Mouse (Mus musculus): Measurements from ENCODE around the gene Htr2a.

Htr2a gene

DNA sequence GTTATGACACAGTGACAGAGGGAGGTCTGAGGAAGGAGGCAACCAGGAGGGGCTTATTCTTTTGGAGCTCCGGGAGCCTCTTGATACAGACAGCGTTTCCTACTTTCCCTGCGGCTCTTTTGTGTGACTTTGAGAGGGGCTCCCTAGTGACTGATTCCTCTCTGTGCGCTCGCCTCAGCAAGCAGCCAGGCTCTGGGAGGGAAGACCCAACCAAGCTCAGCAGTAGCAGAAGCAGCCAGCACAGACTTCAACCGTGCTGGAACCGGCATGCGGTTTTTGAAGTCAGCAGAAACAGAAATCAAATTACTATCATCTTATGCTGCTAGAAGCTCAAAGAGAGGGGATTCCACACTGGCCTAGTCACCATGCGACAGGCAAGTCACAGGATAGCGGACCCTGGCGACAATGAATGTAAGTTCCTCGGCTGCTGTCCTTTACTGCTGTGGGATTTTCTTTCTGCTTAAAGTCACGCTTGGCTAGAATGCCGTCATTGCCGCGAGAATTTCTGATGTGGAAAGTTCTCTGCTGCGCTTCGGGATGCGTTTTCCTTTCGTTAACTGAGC lies at the start of gene Htr2a:
Gene Htr2a, plus strand, starts transcription at position 22 of the 563 bp plus-strand sequence.
- DNase-seq (ENCODE audit: low spot score in 2 of 2), result no peak

DNA sequence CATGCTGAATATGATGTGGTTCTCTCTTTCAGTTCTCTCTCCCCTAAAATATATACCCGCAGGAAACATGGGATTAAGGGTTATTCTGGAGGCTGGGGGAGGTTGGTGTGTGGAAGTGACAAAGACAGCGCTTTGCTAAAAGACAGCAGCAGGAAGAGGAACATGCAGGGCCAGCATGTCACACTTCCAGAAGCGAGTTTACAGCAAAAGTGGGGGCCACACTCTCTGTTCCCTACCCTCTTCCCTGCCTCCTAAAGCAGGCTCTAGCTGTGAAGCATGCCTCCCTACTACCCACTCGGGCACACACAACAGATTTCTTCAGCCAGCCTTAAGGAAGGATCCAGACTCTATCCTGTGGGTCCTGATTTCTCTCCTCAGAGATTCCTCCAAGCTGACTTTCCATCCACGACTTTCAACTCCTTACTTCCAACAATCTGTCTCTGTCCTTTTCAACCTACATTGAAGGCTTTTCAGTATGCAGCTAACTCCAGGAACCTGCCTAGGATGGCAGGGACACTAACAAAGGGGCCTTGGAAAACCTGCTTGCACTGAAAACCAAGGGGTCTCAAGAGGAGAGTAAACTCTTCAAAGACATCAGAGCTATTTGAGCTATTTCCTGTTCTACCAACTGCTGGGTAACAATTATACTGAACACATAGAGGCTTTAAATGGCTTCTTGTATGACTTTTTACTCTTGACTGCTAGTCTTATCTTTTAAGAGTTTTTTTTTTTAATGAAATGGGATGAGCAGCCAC lies 39.1 kb upstream of the Htr2a start:
- no peak for DNase-seq (ENCODE audit: low spot score in 2 of 2)

DNA sequence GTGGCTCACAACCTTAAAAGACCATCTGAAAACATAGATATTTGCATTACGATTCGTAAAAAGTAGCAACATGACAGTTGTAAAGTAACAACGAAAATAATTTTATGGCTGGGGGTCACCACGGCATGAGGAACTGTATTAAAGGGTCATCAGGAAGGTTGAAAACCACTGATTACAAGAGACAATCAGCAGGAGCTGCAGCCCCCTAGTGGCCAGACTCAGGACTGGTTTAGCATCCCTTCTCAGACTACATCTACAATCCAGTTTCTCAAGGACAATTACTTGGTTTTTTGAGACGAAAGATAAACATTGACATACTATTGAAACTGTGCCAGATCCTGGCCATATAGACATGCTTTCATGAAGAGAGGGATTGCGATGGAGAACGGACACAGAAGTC lies 38.1 kb upstream of the Htr2a start:
- DNase-seq (ENCODE audit: low spot score in 2 of 2), result peak in 1 of 2 experiments; percentile 9

DNA sequence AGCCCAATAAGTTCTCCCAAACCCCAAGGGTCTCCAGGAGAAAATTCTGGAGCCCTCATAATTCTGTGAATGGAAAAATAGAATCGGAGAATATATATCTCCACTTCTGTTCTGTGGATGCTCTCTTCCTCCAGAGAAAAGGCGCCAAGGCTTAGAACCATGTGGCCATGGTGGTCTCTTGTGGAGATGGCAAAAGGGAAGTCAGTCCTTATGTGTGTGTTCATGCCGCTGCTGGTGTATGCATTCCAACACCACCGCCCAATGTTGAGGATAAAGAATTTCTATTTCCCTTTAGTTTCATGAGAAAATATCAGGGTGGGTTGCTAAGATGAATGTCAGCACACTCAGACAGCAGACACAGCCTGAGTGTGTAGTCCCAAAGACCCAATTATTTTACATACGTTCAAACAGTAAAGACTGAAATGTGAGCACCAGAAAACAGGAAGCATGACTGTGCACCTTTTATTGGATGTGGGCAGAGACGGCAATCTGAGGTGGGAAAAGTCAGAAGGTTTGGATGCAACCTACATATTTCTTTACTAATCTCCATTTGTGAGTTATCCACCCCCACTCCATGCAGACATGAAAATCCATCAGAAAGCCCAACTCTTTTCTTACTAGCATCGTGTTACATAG lies 37.4 kb upstream of the Htr2a start:
- no peak for DNase-seq (ENCODE audit: low spot score in 2 of 2)

DNA sequence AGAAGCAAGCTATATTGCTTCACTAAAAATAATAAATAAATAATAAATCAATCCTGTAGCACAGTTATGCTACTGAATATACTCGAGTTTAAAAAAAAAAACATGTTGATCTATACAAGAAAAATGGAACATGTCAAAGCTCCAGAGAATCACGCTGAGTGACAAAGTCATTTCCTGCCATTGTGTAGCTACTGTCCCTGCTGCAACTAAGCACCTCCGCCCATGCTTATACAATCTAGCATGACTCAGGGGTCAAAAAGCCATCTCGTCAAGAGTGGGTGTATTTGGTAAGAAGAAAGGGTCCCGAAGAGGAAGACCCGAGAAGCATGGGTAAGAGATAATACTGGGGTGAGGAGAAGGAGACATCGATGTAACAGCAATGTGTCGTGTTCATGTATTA lies 29.3 kb upstream of the Htr2a start:
- DNase-seq (ENCODE audit: low spot score in 2 of 2), result no peak

DNA sequence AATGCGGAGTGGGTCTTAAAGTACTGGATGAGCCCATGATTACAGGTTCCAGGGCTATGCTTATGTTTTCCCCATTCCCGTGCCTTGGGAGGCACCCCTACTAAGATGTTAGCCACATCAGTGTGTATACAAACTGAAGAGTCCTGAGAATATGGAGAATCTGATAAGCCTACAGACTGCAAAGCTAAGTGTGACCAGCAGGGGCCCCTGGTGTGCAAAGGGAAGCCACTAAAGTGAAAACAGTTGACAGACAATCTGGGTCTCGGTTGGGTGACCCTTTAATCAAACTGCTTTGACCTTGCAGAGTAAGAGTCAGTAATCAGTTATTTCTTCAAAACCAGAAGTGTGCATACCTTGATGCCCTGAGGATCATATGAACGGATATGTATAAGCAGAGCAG lies 21.8 kb upstream of the Htr2a start:
- DNase-seq (ENCODE audit: low spot score in 2 of 2), result peak in 1 of 2 experiments; percentile 4

DNA sequence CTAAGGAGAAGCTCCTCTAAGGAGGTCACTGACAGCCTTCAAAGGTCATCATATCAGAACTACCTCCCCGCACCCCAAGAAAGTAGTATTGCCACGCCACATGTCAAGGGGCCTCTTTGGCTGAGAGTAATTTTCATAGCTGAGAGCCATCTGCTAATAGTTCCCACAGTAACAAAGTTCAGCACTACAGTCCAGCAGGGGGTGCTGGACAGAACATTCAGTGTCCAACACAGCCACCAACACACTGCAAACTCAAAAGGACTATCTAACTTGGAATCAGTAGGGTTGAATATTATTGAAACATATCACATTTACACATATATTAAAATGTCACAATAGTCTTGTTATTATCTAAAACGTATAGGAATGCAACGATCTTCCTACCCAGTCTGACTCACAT lies 2.6 kb upstream of the Htr2a start:
- no peak for DNase-seq (ENCODE audit: low spot score in 2 of 2)

DNA sequence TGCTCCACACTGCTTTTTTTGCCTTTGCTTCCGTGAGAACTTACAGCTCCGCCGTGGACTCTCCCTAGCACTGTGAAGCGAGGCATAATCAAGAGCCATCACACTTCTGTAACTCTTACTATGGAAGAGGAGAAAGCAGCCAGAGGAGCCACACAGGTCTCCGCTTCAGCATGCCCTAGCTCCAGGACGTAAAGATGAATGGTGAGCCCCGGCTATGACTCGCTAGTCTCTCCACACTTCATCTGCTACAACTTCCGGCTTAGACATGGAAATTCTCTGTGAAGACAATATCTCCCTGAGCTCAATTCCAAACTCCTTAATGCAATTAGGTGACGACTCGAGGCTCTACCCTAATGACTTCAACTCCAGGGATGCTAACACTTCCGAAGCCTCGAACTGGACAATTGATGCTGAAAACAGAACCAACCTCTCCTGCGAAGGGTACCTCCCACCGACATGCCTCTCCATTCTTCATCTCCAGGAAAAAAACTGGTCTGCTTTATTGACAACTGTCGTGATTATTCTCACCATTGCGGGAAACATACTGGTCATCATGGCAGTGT lies 1.1 kb downstream of the Htr2a start:
- no peak for DNase-seq (ENCODE audit: low spot score in 2 of 2)

DNA sequence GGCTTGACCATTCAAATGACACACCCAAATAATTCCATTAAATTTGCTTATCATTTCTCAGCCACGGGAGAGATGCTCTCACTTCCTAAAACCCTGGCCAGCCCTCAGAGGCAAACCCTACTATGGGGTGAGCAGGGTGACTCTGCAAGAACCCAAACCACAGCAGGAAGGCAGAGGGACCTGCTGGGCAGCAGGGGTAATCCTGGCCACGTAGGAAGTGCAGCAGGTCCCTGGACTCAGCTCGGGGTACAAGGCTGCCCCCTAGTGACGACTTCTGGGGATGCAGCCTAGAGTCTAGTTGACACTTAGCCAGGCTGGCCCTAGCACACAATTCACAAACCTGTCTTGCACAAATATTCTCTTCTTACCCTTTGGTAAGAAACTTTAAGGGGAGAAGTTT lies 2.7 kb downstream of the Htr2a start:
- peak; percentile 75 to 78 for DNase-seq (ENCODE audit: low spot score in 2 of 2)

DNA sequence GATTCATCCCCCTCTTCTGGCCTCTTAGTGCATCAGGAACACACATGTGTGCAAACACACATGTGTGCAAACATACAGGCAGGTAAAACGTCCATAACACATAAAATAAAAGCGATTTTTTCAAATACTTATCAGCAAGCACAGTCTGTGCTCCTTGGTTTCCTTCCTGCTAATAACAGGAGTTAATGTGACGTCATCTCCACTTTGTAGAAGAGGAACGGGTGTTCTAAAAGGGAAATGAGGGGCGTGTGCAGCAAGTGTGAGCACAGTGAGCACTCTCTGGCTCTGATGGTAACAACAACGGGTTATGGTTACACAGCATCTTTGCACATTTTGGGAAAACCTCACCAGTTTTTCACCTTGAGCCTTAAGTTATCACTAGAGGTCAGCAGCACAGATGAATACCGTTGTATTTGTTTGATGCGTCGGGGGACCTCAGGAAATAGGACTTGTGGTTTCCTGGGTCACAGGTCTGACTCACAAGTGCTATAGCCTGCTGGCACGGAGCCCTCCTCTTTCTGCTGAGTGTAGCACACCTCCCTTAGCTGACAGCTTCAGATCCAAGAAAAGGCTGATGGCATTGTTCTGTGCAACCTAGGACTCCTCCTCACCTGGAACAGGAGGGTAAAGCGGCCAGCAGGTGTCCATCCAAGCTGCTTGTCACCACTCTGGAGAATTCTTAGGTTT lies 5.6 kb downstream of the Htr2a start:
- peak; percentile 63 to 76 for DNase-seq (ENCODE audit: low spot score in 2 of 2)

DNA sequence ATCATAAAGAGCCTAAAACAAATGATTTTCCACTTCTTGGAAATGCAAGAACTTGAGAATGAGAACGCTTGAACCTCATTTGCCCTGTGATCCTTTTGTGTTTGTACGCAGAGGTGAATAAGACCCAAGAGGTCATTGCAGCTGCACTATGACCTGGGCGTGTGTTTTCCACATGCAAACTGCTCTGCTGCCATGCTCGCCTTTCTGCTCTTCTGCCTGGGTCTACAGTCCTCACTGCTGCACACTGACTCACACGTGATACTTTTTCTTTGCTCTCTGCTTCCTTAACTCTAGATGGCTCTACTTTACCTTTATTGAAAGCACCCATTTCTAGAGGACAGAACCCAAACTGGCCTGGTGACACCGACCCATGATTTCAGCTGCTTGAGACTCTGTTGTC lies 9.4 kb downstream of the Htr2a start:
- no peak for DNase-seq (ENCODE audit: low spot score in 2 of 2)

DNA sequence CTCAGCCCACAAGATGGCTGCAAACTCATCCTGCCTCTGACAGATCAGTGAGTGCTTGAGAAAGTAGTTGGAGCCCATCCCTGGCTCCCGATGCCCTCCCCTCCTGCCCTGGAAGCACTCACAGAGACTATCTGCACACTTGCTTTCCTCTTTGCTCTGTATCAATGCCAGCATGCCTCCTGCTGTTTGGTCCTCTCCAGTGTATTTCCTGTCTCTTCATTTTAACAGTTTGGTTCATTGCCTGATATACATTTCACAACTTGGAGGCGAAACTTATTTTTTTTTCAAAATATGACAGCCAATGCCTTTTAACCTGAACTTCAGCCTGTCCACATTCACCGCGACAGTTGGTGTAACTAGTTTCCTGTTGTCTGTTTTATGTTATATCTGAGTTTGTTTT lies 11.0 kb downstream of the Htr2a start:
- no peak for DNase-seq (ENCODE audit: low spot score in 2 of 2)

DNA sequence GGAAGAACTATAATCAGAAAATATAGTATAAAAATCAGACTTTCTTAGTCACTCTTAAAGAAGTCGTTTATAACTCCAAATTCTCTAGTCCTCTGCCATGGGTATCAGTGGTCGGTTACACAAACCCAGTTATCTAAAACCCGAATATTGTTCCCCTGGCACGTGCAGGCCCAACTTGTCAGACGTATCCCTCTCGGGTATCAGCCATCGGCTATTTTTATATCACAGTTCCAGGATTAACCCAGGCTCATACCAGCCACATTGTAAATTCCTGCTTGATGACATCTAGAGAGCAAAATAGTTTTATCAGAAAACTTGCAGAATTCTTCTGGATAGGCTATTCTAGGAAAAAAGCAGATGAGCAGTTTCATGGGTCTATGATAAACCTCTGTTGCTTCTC lies 16.6 kb downstream of the Htr2a start:
- DNase-seq (ENCODE audit: low spot score in 2 of 2), result no peak

DNA sequence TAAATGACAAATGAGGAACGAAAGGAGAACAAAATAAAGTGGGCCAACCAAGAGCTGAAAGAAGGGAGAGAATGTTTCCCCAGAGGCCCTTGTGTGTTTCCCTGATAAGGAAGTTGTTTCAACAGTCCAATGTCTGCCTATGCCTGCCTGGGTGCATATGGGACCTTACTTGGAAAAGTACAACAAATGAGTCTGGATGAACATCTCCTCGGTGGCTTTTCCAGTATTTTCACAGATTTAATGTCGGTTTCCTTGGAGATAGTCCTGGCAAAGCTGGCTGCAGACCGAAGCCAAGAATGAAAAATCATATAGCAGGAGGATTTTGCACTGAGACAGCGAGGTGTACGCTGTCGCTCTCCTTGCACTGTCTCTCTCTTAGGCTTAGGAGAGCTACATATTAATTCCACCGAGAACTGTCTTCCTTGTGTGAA lies 18.8 kb downstream of the Htr2a start:
- DNase-seq (ENCODE audit: low spot score in 2 of 2), result no peak

DNA sequence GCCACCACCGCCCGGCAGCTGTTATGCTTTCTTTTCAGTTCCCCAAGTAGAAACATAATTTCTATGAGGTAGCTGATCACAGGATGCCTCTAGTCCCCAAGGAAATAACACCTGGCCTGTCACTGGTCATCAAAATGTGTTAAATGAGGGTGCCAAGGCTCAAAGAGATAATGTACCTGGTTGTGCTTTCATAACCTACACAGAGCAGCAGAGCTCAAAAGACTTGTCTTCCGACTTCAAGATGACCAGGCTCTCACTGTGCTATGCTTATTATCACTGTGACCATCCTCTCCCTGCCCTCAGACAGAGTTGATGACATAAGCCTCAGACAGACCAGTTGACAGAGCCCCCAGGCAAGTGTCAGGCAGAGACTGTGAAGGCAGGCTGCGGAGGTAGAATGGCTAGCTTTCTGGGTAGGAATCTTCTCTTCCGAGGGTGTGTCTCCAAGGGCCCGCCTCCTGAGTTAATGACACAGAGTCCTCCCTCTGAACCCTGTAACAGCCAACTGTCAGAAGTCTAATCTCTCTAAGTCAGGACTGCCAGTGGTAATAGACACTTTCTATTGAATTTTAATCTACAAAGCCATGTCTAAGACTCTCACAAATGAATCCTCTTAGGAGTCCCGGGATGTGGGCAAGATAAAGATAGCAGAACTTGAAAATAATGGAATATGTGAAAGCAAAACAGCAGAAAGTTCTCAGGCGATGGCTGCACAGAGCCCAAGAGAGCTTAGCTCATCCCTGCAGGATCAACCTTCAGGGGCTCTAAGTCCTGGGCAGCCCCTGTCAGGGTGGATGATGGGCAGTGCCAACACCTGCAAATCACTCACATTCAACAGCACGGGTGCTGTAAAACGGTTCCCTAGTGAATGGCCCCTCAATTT lies 31.7 kb downstream of the Htr2a start:
- no peak for DNase-seq (ENCODE audit: low spot score in 2 of 2)

DNA sequence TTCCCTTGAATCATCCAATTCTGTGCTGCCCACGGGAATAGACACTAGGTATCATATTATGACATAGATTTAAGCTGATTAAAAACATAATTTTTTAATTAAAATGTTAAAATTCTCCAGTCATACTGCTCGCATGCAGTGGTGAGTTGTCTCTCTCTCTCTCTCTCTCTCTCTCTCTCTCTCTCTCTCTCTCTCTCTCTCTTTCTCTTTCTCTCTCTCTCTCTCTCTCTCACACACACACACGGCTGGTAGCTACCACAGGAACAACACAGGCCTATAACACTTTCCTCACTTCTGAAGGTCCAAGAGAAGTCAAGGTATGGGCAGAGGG lies 32.3 kb downstream of the Htr2a start:
- no peak for DNase-seq (ENCODE audit: low spot score in 2 of 2)

DNA sequence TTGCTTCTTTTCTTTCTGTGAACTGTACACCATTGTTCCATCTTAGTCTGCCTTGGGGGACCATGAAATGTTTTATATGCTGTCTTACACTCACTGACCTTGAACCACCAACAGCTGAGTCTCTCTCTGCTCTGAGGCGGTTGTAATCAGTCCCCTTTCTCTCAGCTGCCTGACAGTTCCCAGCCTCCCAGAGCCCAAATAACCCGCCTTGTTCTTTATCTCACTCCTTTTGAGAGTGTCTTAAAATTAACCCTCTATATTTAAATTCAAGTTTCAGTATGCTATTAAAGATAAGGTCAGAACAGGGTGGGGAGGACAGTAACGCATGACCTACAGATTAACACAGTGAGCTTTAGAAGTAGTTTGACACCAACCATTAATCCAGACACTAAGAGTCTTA lies 32.9 kb downstream of the Htr2a start:
- no peak for DNase-seq (ENCODE audit: low spot score in 2 of 2)

DNA sequence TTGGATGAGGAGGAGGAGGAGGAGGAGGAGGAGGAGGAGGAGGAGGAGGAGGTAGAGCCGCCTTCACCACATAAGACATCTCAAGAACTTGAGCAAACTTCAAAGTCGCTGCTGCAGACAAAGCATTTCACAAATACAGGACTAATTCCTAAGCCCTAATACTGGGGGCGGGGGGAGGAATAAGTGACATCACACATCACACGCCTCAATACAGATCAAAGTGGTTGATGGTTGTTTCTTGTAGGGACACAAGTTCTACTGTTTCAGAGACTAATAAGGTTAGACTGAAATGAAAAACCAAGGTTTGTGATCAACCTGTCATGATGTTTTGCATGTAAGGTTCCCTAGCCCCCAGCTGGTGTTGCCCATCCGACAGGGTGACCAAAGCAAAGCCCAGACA lies 39.2 kb downstream of the Htr2a start:
- DNase-seq (ENCODE audit: low spot score in 2 of 2), result no peak

DNA sequence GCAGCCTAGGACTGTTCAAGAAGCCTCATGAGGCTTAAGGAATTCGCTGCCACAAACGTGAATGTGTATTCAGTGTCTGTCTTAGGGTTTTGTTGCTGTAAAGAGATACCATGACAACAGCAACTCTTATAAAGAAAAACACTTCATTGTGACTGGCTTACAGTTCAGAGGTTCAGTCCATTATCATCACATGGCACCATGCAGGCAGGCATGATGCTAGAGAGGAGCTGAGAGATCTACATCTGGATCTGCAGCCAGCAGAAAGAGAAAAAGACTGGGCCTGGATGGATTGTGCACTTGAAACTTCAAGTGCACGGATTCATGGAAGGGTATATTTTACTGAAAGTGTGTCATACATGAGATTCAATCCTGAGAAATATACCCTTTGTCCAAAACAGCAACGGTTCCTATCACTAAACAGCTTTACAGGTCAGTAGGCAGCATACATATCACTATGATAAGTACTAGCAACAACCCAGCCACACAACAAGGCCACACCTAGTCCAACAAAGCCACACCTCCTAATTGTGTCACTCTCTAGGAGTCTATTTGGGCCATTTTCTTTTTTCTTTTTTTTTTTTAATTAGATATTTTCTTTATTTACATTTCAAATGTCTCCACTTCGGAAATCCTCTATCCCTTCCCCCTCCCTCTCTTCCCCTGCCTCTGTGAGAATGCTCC lies 43.8 kb downstream of the Htr2a start:
- DNase-seq (ENCODE audit: low spot score in 2 of 2), result no peak

DNA sequence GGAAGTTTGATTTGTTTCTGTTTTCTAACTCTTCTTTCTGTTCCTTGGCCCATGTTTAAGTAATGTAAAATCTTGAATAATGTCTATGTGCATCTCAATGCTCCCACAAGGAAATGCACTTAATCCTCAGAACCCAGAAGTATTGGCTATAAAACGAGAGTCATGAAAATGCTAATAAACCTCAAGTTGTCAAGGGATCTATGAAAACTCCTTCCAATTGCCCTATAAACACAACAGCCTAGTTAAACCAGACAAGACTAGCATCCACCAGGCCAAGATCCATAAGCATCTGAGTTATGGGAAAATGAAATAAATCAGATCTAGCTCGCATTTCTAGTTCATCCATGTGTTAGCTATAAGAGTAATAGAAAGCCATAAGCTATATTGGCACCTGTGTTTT lies 51.3 kb downstream of the Htr2a start:
- DNase-seq (ENCODE audit: low spot score in 2 of 2), result no peak

DNA sequence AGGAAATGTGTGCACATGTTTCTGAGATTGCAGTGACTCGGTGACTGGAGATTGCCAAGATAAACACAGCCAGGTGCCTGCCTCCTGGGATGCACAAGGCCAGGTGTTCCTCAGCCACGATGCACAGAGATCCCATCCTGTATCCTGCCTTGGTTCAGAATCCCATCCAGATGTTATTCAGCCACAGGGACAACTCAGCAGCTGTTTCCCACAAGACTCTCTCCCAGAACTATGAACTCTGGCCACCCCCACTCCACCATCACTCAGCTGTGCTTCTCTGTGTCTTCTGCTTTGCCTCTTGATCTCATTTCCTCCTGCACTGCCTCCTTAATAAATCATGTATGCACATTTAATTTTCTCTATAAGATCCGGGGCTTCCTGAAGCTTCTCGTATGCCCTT lies 56.1 kb downstream of the Htr2a start:
- no peak for DNase-seq (ENCODE audit: low spot score in 2 of 2)

Data from natural killer cell, adult 2 months (primary cell).